Mouse (Mus musculus) neural tube, embryonic 14.5 days (tissue): ENCODE results near the gene Tor4a. TPM values are rescaled to one million over a fixed set of nuclear protein-coding genes. Genes with fewer than 3 reads are reported as not detected.

Source experiments
- ATAC-seq: fragments of 200-750 bp; cut with Nextera tagmentation; 2 replicates; pipeline ENCODE4 v1.8.0; 2017; ENCODE audit warnings: low read depth, mild to moderate bottlenecking, moderate TSS enrichment, moderate library complexity
- H3K27ac ChIP-seq: fragments of 300-500 bp; sonication (generic); 2 replicates; pipeline ENCODE4 v1.5.1; 2014; ENCODE audit warnings: low read depth, mild to moderate bottlenecking, control low read depth, low read length, moderate library complexity, mixed read lengths
- H3K27me3 ChIP-seq: fragments of 300-500 bp; sonication (generic); 2 replicates; pipeline ENCODE4 v1.6.1; 2014; ENCODE audit warnings: low read length; ENCODE audit not compliant: control insufficient read depth, insufficient read depth
- H3K36me3 ChIP-seq: fragments of 300-500 bp; sonication (generic); 2 replicates; pipeline ENCODE4 v1.6.1; 2014; ENCODE audit warnings: low read length, mixed read lengths; ENCODE audit not compliant: control insufficient read depth, insufficient read depth
- H3K4me1 ChIP-seq: fragments of 300-500 bp; sonication (generic); 2 replicates; pipeline ENCODE4 v1.6.1; 2014; ENCODE audit warnings: low read length; ENCODE audit not compliant: control insufficient read depth, insufficient read depth
- H3K4me2 ChIP-seq: fragments of 300-500 bp; sonication (generic); 2 replicates; pipeline ENCODE4 v1.6.1; 2014; ENCODE audit warnings: mild to moderate bottlenecking, low read depth, low read length, control low read depth
- H3K4me3 ChIP-seq: fragments of 300-500 bp; sonication (generic); 2 replicates; pipeline ENCODE4 v1.5.1; 2014; ENCODE audit warnings: low read depth, low read length, control low read depth, mixed read lengths
- H3K9ac ChIP-seq: fragments of 300-500 bp; sonication (generic); replicated peaks from 2 replicates; pipeline ENCODE4 v1.6.1; 2014; ENCODE audit warnings: low read depth, mild to moderate bottlenecking, control low read depth, low read length, mixed read lengths
- H3K9me3 ChIP-seq: fragments of 300-500 bp; sonication (generic); 2 replicates; pipeline ENCODE4 v1.6.1; 2016; ENCODE audit warnings: low read length; ENCODE audit not compliant: control insufficient read depth
- WGBS: fragments of 180-500 bp; shearing (Covaris S2); extraction: QIAGEN DNeasy Blood & Tissue Kit; methylation state at CpG from one replicate; pipeline ENCODE4 v1.1.7; 2014; 5-methylcytosine and 5-hydroxymethylcytosine counted together
- polyA plus RNA-seq: library from polyadenylated mRNA; unstranded; fragments of >200 nt; fragmentation: Nextera tagmentation; extraction: Ambion mirVana; gene quantifications from 2 replicates; pipeline ENCODE4 v1.2.1, GENCODE M21; 2014

The Tor4a gene
- polyA plus RNA-seq, 1 experiment from 2014 or later: 0.88 TPM

GRCm38 (mm10) chr2:25151280-25151956, 45.3 kb downstream of the Tor4a start:
- H3K36me3 ChIP-seq: no peaks in the 10 kb centered on the region
- no peak overlapping the region for H3K9ac ChIP-seq
- H3K27me3 ChIP-seq: no peaks in the 10 kb centered on the region
- H3K27ac ChIP-seq: no peak overlapping the region
- H3K9me3 ChIP-seq: no peaks in the 10 kb centered on the region
- no peaks in the 10 kb centered on the region for H3K4me1 ChIP-seq
- H3K4me3 ChIP-seq: no peak overlapping the region
- WGBS: 79% methylated on average over 4 of the region's 4 CpGs
- H3K4me2 ChIP-seq: no peak overlapping the region
- ATAC-seq: no peak

DNA sequence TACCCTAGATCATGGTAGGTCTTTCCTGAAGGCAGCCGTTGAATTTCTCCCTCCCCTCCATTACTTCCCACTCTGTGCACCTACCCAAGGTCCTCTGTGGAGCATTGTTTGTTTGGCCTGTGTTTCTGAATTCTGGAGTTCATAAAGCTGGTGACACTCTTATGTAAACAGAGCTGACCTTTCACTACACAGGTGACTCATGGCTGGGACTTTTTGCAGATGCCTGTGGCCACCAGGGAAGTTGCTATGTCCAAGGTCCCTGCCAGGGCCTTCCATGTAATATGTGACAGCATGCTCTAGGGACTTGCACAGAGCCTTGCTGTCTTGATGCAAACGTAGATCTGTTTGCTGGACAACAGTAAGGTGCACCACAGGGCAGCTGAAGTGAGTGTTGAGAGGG, 47.0 kb downstream of the Tor4a start:
- H3K36me3 ChIP-seq: no peaks in the 10 kb centered on the region
- 89% methylated on average over 2 of the region's 2 CpGs for WGBS
- H3K9ac ChIP-seq: no peak overlapping the region

DNA sequence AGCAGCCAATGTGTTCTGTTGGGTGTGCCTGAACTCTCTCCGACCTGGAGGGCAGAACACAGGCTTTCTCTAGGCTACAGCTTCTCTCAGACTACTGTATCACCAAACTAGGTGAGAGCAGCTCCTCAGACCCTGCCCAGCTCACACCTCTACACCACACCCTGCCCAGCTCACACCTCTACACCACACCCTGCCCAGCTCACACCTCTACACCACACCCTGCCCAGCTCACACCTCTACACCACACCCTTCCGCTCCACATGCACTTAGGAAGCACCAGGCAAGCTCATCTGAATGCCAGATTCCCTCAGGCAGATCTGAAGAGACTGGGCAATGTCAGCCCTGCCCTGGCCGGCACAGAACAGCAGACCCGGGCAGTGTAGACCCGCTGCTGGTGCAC, 48.8 kb downstream of the Tor4a start:
- H3K4me2 ChIP-seq: no peak overlapping the region
- 87% methylated on average over 5 of the region's 5 CpGs for WGBS
- ATAC-seq: no peak
- H3K27me3 ChIP-seq: no peaks in the 10 kb centered on the region
- H3K27ac ChIP-seq: no peak overlapping the region
- no peaks in the 10 kb centered on the region for H3K4me1 ChIP-seq
- no peak overlapping the region for H3K4me3 ChIP-seq
- no peaks in the 10 kb centered on the region for H3K36me3 ChIP-seq
- no peaks in the 10 kb centered on the region for H3K9me3 ChIP-seq
- H3K9ac ChIP-seq: no peak overlapping the region

More for the DNA sequence above, 47.0 kb downstream of the Tor4a start:
- H3K9me3 ChIP-seq: no peaks in the 10 kb centered on the region
- no peak overlapping the region for H3K4me2 ChIP-seq
- H3K27me3 ChIP-seq: no peaks in the 10 kb centered on the region
- no peak overlapping the region for H3K27ac ChIP-seq
- no peaks in the 10 kb centered on the region for H3K4me1 ChIP-seq
- no peak for ATAC-seq
- H3K4me3 ChIP-seq: no peak overlapping the region

GRCm38 (mm10) chr2:25147398-25147797, 49.3 kb downstream of the Tor4a start:
- Histone ChIP-seq H3K36me3 (no peaks in the 10 kb centered on the region), H3K4me1 (no peaks in the 10 kb centered on the region), H3K27ac (no peak overlapping the region), H3K9me3 (no peaks in the 10 kb centered on the region), H3K27me3 (no peaks in the 10 kb centered on the region), H3K4me2 (no peak overlapping the region), H3K4me3 (no peak overlapping the region), H3K9ac (no peak overlapping the region)
- 92% methylated on average over 5 of the region's 5 CpGs for WGBS
- no peak for ATAC-seq

- Histone ChIP-seq H3K9me3 (no peaks in the 10 kb centered on the region), H3K4me1 (no peaks in the 10 kb centered on the region), H3K36me3 (no peaks in the 10 kb centered on the region), H3K27me3 (no peaks in the 10 kb centered on the region), H3K4me3 (no peak overlapping the region), H3K4me2 (no peak overlapping the region), H3K9ac (no peak overlapping the region), H3K27ac (no peak overlapping the region)
- WGBS: 89% methylated on average over 6 of the region's 6 CpGs
- no peak for ATAC-seq
Observed at GRCm38 (mm10) chr2:25145346-25145745, 51.3 kb downstream of the Tor4a start.

Other genes with a start within 250 kb of the Tor4a start
- 18.1 and 26.0 TPM in 2 replicates for gene Zmynd19, start 247.1 kb downstream of the Tor4a start, polyA plus RNA-seq
- gene Dph7, start 234.5 kb downstream of the Tor4a start, polyA plus RNA-seq: 34.0 and 39.6 TPM in 2 replicates
- gene Mrpl41, start 221.8 kb downstream of the Tor4a start, polyA plus RNA-seq: 173 and 181 TPM in 2 replicates
- gene Pnpla7, start 220.9 kb downstream of the Tor4a start, polyA plus RNA-seq: 3.5 and 3.7 TPM in 2 replicates
- gene Nsmf, start 142.5 kb downstream of the Tor4a start, polyA plus RNA-seq: 137 and 143 TPM in 2 replicates
- gene Entpd8, start 116.6 kb downstream of the Tor4a start, polyA plus RNA-seq: 0.27 TPM in 1 of 2 replicates, not detected in the other
- 0.17 TPM in 1 of 2 replicates, not detected in the other for gene Noxa1, start 101.7 kb downstream of the Tor4a start, polyA plus RNA-seq
- gene Nrarp, start 16.1 kb downstream of the Tor4a start, polyA plus RNA-seq: 10.7 and 15.1 TPM in 2 replicates
- gene Nelfb, start 14.6 kb upstream of the Tor4a start, polyA plus RNA-seq: 74.7 and 86.2 TPM in 2 replicates
- not detected in 2 replicates for gene Stpg3, start 17.8 kb upstream of the Tor4a start, polyA plus RNA-seq
- 0.91 TPM in 1 of 2 replicates, not detected in the other for gene Fam166a, start 21.9 kb upstream of the Tor4a start, polyA plus RNA-seq
- gene Tubb4b, start 27.8 kb upstream of the Tor4a start, polyA plus RNA-seq: 361 and 387 TPM in 2 replicates
- not detected in 2 replicates for gene Slc34a3, start 37.5 kb upstream of the Tor4a start, polyA plus RNA-seq
- gene Rnf224, start 39.9 kb upstream of the Tor4a start, polyA plus RNA-seq: not detected in 2 replicates
- 147 and 191 TPM in 2 replicates for gene Rnf208, start 45.4 kb upstream of the Tor4a start, polyA plus RNA-seq
- 0.33 and 0.45 TPM in 2 replicates for gene Cysrt1, start 45.6 kb upstream of the Tor4a start, polyA plus RNA-seq
- 5.0 and 7.1 TPM in 2 replicates for gene AL732309.1, start 50.0 kb upstream of the Tor4a start, polyA plus RNA-seq
- gene Tmem203, start 58.6 kb upstream of the Tor4a start, polyA plus RNA-seq: 11.0 and 11.2 TPM in 2 replicates
- gene Tprn, start 65.7 kb upstream of the Tor4a start, polyA plus RNA-seq: 11.5 and 12.3 TPM in 2 replicates
- 177 and 182 TPM in 2 replicates for gene Ssna1, start 75.6 kb upstream of the Tor4a start, polyA plus RNA-seq
- 110 and 116 TPM in 2 replicates for gene Anapc2, start 75.6 kb upstream of the Tor4a start, polyA plus RNA-seq
- gene Tmem210, start 91.3 kb upstream of the Tor4a start, polyA plus RNA-seq: not detected in 2 replicates
- 0.45 TPM in 1 of 2 replicates, not detected in the other for gene Lrrc26, start 93.0 kb upstream of the Tor4a start, polyA plus RNA-seq
- 60.8 and 89.4 TPM in 2 replicates for gene Grin1, start 122.3 kb upstream of the Tor4a start, polyA plus RNA-seq
- gene Man1b1, start 135.5 kb upstream of the Tor4a start, polyA plus RNA-seq: 59.9 and 85.5 TPM in 2 replicates
- 23.9 and 27.1 TPM in 2 replicates for gene Dpp7, start 159.5 kb upstream of the Tor4a start, polyA plus RNA-seq
- gene Uap1l1, start 168.8 kb upstream of the Tor4a start, polyA plus RNA-seq: 4.6 and 5.2 TPM in 2 replicates
- 6.9 and 7.8 TPM in 2 replicates for gene Sapcd2, start 175.4 kb upstream of the Tor4a start, polyA plus RNA-seq
- gene Entpd2, start 199.0 kb upstream of the Tor4a start, polyA plus RNA-seq: 1.6 and 10.6 TPM in 2 replicates
- gene Npdc1, start 202.5 kb upstream of the Tor4a start, polyA plus RNA-seq: 397 and 496 TPM in 2 replicates
- 0.17 and 0.23 TPM in 2 replicates for gene Fut7, start 226.4 kb upstream of the Tor4a start, polyA plus RNA-seq
- 16.2 and 17.0 TPM in 2 replicates for gene Abca2, start 231.8 kb upstream of the Tor4a start, polyA plus RNA-seq